Mouse (Mus musculus): ENCODE data around the gene Fcgr3. TPM values are rescaled to one million over a fixed set of nuclear protein-coding genes. Genes with fewer than 3 reads are reported as not detected.

The Fcgr3 gene
- polyA plus RNA-seq (2015; fragmentation: Nextera tagmentation; extraction: Ambion mirVana), result 18.0 and 21.4 TPM in 2 replicates

DNA sequence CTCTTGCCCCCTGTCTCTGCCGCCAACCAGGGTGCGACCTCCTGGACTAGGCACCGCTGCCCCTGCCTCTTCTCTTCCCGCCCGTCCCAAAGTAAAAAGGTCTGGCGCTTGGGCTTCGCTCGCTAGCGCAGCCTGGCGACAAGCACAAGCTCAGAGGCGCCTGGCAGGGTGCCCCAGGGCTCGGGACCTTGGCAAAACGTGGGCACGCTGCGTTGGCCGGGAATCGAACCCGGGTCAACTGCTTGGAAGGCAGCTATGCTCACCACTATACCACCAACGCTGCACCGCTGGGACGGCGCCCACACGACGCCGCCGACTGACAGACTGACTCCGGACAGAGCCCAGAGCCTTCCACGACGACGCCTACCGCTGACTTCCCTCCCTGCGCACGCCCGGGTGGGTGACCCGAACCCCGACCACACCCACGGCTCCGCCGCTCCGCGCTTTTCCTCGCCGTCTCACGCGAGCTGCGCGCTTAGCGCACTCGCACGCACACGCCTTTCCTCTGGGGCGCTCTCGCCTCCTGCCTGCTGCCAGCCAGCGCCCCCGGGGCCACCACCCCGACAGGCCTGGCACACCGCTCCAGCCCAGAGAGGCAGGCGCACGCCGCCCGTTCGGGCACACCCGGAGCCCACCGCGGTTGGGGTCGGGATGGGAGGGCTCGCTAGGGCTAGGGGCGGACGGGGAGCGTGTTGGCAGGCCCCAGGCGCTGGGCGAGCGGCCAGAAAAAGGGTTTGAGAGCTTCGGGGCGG lies at the start of gene Fcgr3:
TSS of gene Fcgr3 (minus strand) at position 445 of the 752 bp plus-strand sequence.
- peak; percentile 69 for DNase-seq (ENCODE audit: low spot score)

DNA sequence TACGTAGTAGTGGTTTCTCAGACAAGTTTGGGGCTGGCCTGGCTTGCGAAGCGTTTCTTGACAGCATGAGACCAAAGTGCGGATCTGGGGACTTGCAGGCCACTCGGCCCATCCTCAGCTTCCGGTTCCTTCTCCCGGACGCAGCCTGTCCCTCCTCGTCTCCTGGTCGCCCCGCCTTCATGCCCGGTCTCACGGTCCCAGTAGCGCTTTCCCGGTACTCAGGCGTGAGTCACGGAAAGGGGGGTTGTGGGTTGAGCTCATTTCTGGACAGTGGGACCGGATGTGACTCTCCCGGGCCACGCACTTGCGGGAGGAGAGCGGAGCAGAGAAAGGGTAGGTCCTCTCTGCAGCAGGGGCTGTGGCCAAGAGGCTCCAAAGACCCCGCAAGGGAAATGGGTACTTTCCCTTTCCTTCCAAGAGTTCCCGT lies 49.2 kb upstream of the Fcgr3 start, which contains the start of gene Cfap126:
TSS of gene Cfap126 (plus strand) at position 46 of the 427 bp plus-strand sequence.
- peak; percentile 43 for DNase-seq (ENCODE audit: low spot score)

- DNase-seq (ENCODE audit: low spot score), result no peak
These were observed 48.3 kb upstream of the Fcgr3 start for GRCm38 (mm10) chr1:171112986-171113385.

DNA sequence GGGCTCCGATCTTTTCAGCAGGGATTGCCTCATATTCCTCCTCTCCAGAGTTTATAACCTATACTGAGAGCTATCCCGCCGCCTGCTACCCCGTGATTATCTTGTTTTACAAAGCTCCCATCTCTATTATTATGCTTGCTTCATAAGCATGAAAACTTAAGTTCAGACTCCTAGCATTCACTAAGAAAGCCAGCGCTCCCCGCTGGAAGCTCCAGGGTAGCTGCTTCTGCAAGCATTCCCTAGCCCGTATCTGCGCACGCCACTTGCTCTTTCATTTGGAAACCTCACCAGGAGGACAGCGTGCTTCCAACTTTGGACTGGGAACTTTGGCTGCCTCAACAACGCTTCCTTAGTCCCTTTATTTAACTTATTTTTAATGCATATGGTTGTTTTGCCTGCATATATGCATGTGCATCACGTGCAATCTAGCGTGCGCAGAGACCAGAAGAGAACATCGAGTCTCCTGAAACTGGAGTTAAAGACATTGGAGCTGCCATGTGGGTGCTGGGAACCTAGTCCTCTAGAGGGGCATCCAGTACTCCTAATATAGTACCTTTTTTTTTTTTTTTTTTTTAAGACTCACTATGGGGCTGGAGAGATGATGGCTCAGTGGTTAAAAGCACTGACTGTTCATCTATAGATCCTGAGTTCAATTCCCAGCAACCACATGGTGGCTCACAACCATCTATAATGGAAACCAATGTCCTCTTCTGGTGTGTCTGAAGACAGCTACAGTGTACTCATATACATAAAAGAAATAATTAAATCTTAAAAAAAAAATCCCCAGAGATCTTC lies 47.2 kb upstream of the Fcgr3 start:
- no peak for DNase-seq (ENCODE audit: low spot score)

GRCm38 (mm10) chr1:171111020-171111780 lies 46.5 kb upstream of the Fcgr3 start:
- peak; percentile 98 for DNase-seq (ENCODE audit: low spot score)

GRCm38 (mm10) chr1:171110659-171111019 lies 45.9 kb upstream of the Fcgr3 start:
- no peak for DNase-seq (ENCODE audit: low spot score)

- no peak for DNase-seq (ENCODE audit: low spot score)
These were observed 44.9 kb upstream of the Fcgr3 start for GRCm38 (mm10) chr1:171109620-171110019.

DNA sequence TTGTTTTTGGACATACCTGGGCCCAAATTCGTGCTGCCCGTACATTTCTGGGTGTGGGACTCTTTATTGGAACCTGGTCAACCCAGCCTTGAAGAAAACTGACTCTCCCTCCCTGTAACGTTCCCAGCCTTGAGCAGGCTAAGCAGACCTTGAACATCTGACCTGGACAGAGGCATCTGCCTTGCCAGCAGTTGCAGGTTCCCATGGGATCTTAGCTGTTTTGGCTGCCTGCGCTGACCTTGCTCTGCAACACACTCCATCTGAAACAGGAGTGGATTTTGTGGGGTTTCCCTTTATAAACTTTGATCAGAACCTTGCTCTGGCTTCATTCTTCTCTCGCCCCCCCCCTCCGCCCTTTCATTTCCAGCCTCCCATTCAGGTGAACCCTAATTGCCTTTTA lies 40.5 kb upstream of the Fcgr3 start:
- no peak for DNase-seq (ENCODE audit: low spot score)

DNA sequence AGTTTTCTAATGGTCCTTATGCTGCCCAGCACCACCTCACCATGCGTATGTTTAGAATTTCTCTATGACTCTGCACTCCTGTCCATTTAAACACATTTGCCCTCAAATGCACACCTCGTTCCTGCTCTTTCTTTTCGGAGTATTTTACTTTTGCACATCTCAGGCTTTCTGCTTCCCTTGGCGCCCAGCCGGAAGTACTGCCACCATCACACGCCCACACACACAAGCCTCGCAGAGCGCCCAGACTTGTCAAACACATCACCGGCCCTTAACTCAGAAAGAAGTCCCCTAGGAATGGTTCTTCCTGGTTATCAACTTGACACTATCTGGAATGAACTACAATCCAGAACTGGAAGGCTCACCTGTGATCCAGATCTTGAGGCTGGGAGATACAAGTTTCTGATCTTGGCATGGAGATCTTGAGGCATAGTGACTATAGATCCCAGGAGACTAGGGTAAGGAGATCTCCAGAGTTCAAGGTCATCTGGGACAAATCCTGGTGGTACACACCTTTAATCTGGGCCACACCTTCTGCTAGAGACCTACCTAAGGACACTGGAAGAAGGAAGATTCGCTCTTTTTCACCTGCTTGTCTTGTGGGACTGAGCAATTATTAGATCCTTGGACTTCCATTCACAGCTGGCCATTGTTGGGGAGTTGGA lies 38.6 kb upstream of the Fcgr3 start:
- DNase-seq (ENCODE audit: low spot score), result peak; percentile 68

GRCm38 (mm10) chr1:171102547-171103177 lies 37.9 kb upstream of the Fcgr3 start:
- peak; percentile 87 for DNase-seq (ENCODE audit: low spot score)

DNA sequence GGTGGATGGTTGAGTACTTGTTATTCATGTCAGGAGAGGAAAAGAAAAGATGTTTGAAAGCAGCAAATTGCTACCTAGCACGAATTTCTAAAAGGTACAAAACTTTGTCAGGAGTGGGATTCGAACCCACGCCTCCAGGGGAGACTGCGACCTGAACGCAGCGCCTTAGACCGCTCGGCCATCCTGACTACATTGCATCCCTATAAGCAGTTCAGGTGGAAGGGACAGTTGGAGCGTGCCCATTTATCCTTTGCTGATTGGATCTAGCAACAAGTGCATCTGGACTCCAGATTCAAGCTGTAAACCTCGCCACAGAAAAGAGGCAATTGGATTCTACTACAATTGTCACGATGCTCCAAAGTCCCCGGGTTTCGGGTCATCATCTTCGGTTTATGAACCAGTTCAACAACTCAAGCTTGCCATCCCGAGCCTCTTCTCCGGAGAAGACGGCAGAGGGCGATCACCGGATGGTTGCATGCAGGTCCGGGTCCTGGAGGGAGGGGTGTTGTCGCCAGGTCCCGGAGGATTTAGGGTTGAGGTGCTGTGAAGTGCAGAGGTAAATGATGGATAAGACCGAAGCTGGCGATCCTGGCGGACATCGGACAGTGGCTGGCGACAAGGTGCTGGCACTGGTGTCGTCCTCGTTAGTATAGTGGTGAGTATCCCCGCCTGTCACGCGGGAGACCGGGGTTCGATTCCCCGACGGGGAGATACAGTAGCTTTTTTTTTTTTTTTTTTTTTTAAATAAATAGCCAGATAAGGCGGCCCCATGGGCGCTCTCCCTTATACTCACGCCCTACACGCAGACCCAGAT lies 37.2 kb upstream of the Fcgr3 start:
- peak; percentile 79 for DNase-seq (ENCODE audit: low spot score)

GRCm38 (mm10) chr1:171101033-171101432 lies 36.3 kb upstream of the Fcgr3 start:
- DNase-seq (ENCODE audit: low spot score), result no peak

DNA sequence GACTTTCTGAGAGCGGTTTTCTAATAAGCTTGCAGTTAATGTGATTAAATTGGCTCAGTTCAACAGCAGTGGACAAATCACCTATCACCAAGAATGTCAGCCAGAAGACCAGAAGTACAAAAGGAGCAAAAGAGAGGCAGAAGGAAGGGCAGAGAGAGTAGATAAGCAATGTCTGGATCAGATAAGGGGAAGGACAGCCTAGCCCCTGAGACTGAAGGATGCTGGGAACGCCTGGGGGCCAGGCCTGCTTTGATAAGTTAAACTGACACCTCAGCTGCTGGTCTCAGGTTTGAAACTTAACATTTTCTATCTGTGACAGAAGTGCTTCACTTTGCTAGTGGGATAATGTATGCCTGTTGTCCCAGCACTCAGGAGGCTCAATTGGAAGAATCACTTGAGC lies 32.9 kb upstream of the Fcgr3 start:
- no peak for DNase-seq (ENCODE audit: low spot score)

GRCm38 (mm10) chr1:171097136-171097535 lies 32.4 kb upstream of the Fcgr3 start:
- DNase-seq (ENCODE audit: low spot score), result no peak

DNA sequence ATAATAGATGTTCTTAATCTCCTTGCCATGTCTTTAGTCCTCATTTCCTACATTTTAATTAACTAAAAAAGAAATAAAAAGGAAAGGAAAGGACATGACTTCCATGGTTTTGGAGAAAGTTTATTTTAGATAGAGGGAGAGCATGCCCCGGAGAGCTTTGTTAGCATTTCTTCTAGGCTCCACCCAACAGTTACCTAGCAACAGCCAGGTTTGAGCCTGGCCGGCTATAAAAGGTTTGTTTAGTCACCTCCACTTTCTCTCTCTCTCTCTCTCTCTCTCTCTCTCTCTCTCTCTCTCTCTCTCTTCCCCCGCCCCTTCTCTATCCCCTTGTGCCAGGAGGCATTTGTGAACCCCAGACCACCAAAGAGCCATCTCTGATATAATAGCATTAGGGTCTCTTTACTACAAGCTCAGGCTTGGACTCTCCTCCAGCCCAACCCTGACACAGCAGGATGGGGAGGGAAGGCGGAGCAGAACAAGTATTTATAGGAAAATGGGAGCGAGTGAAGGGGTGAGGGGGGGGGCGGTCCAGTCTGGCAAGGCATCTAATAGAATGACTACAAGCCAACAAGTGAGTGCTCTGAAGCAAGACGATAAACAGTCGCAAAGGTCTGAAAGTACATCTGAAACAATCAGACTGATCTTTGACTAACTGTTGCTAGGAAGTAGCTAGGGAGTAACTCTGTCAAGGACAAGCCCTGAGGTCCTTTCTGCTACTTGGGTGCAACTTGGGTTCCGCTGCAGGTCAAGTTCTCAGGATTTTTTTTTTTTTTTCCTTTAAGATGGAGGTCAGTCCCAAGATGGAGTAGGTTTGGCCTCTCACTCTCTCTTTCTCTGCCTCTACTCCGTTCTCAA lies 31.6 kb upstream of the Fcgr3 start:
- no peak for DNase-seq (ENCODE audit: low spot score)

- DNase-seq (ENCODE audit: low spot score), result no peak
These were observed 29.7 kb upstream of the Fcgr3 start for GRCm38 (mm10) chr1:171094424-171094823.

DNA sequence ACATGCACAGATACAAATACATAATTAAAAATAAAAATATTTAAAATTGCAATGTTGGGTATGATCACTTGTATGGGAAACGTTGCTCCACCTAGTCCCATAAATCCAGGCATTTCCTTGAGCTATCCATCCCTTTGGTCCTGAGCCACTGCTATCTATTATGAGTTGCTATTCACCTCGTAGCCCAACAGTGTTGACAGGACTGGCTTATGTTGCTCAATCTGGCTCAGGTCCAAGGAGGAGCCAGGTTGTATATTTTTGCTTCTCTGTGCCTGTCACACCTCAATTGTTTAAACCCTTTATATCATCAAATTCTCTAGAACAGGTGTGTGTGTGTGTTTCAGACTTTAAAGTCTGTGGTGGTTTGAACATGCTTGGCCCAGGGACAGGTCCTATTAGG lies 26.0 kb upstream of the Fcgr3 start:
- DNase-seq (ENCODE audit: low spot score), result no peak

GRCm38 (mm10) chr1:171089891-171090290 lies 25.2 kb upstream of the Fcgr3 start:
- DNase-seq (ENCODE audit: low spot score), result no peak
